Mouse (Mus musculus) activated CD4-positive, CD25-positive, alpha-beta regulatory T cell, adult 4 months (primary cell): ENCODE measurements at regions not wholly inside any gene's neighbourhood (a gene's known extent, or its start where the extent isn't known, plus 50 kb on each side); places are given as distances from the start of the nearest gene placed in this dataset.
"Not testable (repeated sequence)": the region's sequence is repeated elsewhere in the genome, so short reads cannot be mapped to it uniquely, and the experiment has no call there.

Experiments used
- ATAC-seq: one replicate; pipeline ENCODE4 v1.8.0; 2017

DNA sequence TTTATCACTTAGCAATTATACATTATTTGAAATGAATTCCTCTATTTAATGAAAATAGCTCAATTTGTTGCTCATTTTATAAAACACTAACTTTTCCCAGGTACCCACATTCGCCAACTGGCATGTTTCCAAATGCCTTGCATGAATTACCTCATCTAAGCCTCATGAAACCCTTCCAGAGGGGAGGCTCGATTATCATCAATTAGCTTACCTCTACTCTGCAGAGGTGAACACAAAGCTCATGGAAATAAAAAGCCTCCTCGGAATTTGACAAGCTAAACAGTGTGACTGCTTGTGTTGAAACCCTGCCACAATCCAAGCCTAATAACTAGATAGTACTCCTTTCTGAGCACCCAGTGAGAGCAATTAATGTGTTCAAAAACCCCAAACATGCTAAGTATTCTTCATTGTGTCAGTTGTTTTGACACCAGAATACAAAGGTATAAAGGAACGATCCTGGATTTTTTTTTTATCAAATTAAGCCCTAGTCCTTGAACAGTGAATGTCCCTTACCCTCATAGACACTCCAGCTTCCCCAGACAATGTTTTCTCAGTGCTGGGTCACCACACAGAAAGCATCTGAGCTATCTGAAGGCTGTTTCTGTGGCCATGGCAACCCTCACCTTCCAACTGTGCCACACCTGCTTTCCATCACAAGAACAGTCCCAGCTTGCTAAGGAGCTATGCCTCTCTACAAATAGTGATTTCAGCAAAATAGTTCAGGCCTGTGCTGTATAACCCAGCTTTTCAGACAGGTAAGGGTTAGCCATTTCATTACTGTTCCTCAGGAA lies 530.4 kb downstream of the Rapgef2 start:
- no peak for ATAC-seq

DNA sequence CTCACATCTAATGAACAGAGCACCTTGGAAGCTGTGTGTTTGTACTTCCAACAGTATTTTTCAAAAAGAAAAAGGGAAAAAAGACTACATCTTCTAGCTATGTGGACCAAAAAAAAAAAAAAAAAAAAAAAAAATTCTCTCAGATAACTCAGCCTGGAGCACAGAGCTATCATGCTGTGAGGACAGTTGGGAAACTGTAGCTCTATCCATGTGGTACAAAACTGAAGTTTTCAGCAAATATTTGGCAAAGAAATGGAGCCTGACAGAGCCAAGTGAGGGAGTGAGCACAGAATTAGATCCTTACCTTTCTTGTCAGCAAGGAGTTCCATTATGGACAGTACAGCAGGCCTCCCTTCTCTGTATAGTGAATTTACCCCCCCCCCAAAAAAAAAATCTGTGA lies 550.2 kb downstream of the Rapgef2 start:
- no peak for ATAC-seq

DNA sequence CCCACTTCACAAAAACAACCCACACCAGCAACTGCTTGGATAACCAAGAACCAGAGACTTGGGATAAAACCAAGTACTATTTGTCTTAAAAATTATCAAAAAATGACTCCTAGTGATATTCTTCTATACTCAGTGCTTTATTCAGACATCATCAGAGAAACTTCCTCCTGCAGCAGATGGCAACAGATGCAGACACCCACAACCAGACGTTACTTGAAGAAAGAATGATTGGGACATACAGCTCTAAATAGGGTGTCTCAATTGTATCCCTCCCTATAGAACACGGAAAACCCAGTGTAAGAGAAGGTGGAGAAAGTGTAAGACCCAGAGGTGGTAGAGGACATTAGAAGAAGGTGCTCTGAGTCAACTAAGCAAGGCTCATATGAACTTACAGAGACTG lies 569.6 kb downstream of the Rapgef2 start:
- ATAC-seq = no peak

DNA sequence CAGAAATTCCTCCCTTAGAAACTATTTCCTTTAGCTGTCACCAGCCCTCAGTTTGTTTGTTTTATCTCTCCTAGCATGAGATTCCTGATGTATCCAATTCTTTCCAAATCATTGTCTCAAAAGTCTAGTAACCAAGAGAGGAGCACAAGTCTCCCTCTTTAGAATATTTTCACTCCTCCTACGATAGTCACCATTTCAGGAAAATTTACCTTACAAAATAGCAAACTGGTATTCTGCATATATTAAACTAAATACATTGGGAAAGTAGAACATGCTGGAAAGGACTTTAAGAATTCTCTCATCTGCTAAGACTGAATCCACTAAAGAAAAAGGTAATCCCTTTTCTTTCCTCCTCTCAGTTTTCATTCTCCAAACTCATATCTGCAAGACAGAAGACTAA lies 578.6 kb downstream of the Rapgef2 start:
- ATAC-seq = no peak

DNA sequence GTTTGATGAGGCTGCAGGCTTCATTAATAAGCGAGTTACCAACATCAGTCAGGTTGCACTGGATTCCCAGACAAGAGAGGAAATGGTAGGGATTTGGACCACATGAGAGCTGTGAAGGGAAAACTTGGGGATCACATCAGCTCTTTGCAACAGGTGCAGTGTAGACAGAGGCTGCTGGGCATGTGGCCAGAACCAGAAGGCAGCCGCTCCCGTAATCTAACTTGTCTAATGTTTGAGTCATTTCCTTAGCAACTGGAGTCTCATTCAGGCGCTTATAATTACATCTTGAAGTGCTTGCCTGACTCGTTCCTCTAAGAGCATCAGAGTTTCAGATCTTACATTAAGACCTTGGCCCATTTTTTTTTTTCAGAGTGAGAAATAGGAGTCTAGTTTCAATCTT lies 587.4 kb downstream of the Rapgef2 start:
- no peak for ATAC-seq

DNA sequence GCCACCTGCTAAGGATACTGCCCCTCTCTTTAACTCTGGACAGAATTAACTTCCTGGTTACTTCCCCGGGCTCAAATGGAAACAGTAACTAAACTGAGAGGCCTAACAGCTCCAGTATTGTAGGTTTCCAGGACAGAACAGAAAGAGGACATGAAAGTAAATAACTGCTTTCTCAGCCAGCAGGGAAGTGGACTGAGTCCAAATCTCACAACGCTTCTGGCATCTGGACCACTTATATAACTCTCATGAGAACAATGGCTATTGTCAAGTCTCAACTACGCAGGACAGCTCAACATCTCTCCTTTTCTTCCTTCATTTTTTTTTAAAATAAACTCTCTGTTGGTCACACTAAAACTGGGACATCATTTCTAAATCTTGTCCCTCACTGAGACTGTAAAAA lies 594.8 kb downstream of the Rapgef2 start:
- no peak for ATAC-seq

DNA sequence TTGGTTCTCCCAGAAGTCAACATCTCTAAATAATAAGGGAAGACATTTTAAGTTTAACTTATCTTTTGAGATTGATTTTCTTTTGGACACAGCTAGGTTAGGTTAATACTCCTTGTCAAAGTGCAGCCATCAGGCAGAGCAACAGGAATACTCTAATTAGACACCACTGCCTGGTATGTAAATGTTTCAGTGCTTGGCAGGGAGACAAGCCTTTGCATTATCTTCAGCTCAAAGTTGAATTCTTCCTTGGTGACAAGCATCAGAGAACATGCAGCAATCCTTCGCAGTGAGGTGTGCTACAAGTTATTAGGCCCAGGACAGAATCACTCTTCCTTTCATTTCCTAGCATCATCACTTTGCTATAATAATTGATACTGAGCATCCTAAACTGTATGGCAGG lies 608.7 kb downstream of the Rapgef2 start:
- no peak for ATAC-seq

DNA sequence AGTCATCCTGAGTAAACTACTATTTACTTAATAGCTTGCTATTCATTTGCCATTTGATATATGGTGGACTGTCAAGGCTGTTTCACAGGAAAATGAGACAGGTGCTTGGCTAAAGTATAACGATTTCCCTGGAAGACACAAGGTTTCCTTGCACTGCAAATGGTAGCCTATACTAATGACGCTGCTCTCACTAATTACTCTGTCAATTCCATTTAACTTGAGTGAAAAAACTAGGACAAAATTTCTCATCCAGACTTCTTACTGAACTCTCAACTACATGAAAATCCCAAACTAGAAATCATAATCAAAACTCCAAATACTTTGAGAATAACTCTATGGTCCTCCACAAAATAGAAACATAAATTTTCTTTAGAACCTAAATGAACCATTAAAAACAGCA lies 609.5 kb downstream of the Rapgef2 start:
- no peak for ATAC-seq

DNA sequence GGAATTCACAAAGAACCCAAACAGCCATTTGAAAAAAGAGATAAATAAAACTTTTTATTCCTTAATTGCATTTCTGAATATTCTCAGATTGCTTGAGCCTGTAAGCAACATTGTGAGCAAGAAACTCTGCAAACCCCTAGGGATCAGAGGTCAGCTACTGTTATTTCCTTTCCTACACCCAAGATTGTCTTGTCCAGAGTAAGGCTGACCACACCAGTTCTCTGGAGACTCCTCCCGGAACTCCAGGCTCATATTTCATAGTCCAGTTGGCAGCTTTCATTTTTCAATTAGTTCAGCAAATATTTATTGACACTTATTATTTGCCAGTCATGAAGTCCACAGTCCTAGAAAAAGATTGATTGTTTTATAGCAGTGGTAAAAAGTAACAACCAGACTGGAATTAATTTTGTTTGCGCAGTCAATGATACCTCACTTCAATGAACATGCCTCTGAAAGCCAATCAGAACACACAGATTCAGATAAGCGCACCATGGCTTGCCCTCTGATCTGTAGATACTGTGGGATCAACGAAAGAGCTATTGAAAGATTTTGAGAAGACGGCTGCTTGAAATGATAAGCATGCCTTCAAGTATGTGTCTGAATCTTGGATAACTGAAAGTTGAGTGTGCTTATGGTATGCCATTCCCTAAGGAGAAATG lies 611.7 kb downstream of the Rapgef2 start:
- no peak for ATAC-seq

DNA sequence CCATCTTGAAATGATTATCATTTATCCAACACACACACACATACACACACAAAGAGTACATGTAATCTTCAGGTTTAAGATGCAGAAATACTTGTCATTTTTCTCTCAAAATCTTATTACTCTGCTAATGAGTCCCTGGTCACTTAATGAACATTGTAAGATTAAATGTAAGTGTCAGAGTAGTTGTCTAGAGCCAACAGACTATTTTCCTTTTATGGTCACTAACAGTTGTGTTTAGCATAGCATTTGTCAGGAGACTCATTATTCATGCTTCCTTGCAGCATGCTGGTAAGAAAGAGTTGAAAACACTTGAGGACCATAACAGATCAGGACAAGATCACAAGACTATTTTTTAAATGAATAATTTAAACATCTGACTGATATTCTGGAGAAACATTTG lies 618.3 kb downstream of the Rapgef2 start:
- no peak for ATAC-seq

DNA sequence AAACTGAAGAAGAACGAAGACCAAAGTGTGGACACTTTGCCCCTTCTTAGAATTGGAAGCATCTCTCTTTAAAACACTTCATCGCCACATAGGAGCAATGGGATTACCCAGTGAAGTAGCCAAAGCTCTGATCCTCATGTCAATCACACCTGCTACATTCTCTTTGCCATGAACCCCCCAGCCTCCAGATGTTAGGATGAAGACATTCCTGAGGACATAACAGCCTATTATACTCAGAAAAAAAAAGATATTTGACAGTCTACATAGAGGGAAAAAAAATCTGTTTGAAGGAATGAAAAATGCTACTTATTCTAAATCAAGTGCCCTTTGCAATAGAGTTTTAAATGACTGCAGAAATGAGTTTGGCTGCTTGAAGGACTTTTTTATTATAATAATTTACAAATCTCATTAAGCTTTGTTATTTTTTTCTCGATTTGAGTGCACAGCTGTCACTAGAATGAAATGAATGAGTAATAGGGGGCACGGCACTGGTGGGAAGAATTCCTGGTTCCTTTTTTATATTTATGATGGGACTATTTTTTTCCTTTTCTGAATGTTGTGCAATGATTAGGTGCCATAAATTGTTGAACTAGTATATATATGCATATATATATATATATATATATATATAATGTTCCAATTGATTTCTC lies 618.8 kb downstream of the Rapgef2 start:
- ATAC-seq = no peak

DNA sequence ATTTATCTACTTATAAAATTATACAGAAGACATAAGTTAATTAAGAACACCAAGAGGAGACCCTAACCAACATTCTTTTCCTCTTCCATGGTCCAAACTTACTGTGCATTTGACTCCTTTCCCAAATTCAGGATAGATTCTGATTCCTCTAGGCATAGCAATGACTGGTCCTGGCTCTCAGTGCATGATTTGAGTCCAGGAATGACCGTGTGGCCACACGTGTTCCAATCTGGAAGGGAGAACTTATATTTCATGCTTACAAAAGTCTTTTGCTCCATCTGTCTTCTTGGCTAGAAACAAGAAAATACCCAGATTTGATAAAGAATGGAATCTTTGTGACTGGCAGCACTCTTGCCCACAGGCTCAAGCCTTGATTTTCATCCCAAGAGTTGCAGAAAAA lies 638.2 kb downstream of the Rapgef2 start:
- no peak for ATAC-seq

DNA sequence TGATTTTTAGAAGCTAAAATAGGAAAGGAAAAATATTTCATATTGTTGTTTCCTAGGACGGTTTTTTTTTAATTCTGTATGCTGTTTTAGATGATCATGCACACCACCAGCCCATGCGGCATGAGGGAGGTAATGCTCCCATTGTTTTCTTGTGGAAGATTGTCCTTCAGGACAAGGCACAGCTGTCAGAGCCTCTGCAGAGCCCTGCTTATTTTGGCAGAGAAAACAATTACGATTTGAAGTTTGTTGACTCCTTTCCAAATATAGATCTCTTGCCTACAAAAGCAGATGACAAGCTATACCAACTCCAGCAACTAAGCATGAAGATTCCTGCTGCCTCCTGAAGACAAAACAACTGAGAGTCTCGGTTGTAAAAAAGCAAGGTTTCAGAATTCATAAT lies 650.9 kb downstream of the Rapgef2 start:
- no peak for ATAC-seq

DNA sequence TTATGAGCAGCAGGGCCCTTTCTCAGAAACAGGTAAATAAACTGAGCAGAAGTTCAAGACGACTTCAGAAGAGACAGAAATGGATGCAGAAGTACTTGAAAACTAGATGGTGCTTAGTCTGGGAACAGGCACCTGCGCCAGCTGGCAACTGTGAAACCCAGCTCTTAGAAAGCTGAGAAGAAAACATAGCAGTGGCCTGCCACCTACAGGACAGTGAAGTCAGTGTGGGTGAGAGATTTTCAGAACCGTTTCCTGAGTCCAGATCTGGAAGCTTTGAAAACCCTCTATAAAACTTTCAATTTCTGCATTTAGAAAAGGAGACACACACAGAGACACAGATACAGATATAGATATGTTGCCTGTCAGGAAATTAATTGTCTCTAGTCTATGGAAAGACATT lies 667.4 kb downstream of the Rapgef2 start:
- no peak for ATAC-seq

DNA sequence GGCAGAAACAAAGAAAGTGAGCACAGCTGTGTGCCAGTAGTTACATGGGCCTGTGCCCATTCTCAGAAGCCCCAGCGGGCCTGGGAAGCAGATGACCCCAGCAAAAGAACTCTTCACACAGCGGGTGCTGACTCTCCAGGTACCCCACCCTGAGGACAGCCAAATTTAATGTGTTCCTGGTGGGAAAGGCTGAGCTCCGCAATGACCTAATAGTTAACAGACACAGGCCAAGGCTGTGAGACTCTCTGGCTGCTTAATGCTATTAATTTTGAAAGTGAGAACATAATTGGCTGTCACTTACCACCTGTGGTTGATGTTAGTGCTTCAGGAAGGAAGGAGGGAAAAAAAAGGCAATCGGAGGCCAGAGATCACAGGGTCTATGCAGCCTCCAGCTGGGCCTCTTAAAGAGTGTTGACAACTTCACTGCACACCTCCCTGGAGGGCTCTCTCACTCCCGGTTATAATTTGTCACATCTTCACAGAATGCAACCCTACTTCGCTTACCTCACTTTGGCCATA lies 691.5 kb downstream of the Rapgef2 start:
- no peak for ATAC-seq

DNA sequence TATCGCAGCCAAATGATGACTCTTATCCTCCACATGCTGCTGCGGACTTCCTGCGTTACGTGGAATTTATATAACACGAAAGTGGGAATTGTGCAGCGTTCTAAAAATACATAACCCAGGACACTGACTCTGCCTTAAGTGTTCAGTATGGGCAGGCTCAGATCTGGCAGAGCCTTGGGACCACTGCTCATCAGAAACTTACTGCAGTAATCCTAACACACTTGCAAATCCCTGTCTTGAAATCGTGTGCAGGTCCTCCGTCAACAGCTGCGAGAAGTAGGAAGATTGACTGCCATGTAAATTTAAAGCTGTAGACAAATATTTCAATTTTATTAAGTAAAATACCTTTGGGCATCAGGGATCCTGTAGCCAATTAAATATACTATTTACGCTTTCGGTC lies 692.0 kb downstream of the Rapgef2 start:
- ATAC-seq = no peak

DNA sequence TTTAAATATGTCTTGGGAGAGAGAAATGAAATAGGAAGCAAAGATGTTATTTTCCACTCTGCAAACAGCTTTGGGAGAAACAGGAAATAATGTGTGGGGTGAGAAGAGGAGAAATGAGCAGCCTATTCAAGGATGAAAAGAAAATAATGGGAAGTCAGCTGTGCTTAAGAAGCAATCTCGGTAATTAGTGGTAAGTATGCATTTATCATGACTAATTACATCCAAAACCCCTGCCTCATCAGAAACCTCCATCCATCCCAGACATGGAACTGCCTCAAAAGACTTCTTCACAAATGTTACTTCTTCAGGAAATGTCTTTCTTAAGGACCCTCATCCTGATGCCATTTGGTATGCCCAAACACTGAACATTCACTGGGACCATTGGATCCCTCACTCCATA lies 699.7 kb downstream of the Rapgef2 start:
- ATAC-seq = no peak

DNA sequence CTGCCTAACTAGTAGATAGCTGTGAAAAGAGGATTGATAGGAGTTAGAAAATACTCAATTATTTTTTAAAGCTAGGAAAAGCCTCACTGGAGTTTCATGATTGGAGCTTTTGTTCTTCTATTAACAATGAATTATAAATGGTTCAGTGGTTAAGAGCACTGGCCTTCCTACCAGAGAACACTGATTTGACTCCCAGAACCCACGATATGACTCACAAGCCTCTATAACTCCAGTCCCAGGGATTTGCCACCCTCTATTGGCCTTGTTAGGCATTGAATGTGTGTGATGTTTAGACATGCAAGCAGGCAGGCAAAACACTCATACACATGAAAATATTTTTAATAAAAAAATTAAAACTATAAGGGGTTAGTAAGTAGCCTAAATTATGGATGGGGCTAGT lies 704.4 kb downstream of the Rapgef2 start:
- no peak for ATAC-seq

DNA sequence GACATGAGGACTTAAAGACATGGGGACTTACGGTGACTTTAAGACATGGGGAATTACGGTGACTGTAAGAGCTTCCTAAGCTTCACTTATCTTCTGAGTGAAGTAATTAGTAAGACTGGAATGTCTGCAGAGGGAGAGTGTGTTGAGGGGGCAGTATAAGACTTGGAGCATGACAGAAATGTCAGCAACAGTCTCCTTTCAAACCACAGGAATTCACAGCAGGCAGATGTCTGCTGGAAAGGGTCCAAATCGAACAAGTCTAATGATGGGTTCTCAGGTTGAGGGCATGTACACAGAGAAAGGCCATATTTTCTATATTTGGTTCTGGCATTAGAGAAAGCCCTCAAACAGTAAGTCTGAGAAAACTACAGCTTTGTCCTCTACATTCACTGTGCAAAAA lies 705.2 kb downstream of the Rapgef2 start:
- ATAC-seq = no peak

DNA sequence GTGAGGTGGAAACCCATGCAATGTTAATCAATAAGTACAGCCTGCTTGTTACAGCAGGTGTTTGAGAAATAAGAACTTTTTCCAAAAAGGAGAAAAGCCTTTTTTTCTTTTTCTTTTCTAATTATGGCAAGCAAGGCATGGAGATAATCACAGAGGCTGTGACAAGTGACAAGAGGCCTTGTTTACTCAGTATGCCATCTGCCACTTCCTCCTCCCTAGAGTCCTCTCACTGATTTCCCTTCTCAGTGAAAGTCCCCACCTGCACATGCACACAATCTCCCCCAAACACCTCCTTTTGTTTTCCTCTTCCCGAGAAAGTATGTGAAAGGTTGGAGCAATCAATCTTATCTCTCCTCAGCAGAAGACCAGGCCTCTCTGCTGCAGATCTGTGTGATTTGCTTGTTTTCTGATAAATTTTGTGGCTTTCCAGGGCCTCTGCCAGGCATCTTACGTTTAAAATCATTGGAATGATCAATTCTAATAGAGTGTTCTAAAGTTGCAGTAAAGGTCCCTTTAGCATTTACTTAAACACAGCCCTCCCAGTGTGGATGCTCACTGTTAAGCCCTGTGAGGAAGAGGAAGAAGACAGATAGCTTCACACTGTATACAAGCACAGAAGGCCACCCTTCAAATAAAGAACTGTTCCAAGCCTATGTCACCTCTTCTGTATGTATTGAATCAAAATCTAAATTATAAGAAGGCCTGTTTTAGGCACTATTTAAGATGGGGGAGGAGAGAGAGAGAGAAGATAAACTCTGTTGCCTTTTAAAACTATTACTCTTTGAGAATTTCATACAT lies 710.5 kb downstream of the Rapgef2 start:
- ATAC-seq = no peak

DNA sequence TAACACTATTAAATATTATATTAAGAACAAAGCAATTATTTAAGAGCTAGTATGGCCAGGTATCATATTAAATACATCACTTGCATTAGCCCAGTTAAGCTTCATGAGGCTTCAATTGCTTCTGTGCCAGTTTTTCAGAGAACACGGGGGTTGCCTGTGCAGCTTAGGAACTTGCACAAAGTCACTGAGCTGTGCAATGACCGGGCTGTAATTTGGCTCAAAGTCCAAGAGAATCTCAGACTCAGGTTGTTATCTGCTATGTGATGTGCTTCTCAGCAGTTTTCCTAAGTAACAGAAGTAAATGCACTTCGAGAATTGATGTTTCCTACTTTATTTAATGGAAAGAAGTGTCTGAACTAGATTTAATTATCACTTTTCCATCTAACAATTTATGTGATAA lies 711.5 kb downstream of the Rapgef2 start:
- ATAC-seq = no peak

DNA sequence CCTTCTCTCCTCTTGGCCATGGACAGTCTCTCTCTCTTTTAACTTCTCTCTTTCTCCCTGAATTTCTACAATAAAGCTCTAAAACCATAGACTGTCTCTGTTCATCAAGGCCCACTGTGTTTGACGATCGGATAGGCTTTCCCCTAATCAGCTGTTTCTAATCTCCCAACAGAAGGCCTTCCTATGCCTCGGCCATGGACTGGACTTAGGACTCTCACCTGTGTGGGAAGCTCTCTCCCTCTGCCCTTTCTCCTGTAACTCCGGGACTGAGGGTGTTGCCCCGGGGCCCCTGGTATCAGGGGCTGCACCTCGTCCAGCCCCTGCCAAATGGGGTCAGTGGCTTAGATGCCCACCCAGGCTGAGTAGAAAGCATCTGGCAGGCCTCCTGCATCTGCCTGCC lies 713.0 kb downstream of the Rapgef2 start:
- ATAC-seq = no peak

DNA sequence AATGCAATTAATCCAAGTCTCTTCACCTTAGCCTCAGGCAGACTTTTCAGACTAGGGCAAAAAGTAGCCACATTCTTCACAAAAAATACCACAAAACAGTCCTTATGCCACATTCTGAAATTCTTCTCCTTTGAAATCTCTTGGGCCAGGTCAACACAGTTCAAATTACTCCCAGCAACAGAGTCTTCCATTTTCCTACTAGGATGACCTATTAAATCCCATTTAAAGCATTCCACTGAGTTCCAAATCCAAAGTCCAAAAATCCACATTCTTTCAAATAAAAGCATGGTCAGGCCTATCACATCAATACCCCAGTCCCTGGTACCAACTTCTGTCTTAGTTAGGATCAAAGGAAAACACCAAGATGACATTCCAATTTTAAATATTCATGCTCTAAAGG lies 721.4 kb downstream of the Rapgef2 start:
- ATAC-seq = not testable (repeated sequence)
